Mouse (Mus musculus) myocyte (in vitro differentiated cells): ENCODE measurements around the gene Gm10570. TPM values are rescaled to one million over a fixed set of nuclear protein-coding genes. Genes with fewer than 3 reads are reported as not detected.

Source experiments
- H3K27me3 ChIP-seq: one replicate; pipeline ENCODE4 v1.6.1; 2011; ENCODE audit not compliant: control insufficient read depth, insufficient read depth, insufficient read length
- H3K36me3 ChIP-seq: one replicate; pipeline ENCODE4 v1.6.1; 2011; ENCODE audit not compliant: control insufficient read depth, insufficient read depth
- H3K4me2 ChIP-seq: one replicate; pipeline ENCODE4 v1.6.1; 2011; ENCODE audit warnings: low read depth, control low read depth
- H3K4me3 ChIP-seq: one replicate; pipeline ENCODE4 v1.5.1; 2011; ENCODE audit warnings: mild to moderate bottlenecking, control low read depth, moderate library complexity
- H3K79me2 ChIP-seq: one replicate; pipeline ENCODE4 v1.6.1; 2011; ENCODE audit not compliant: control insufficient read depth, insufficient read depth
- H3ac ChIP-seq: one replicate; pipeline ENCODE4 v1.6.1; 2011; ENCODE audit not compliant: control insufficient read depth, insufficient read length
- CEBPB ChIP-seq: IDR thresholded peaks from 2 replicates; pipeline ENCODE4 v1.6.1; 2011; ENCODE audit warnings: mild to moderate bottlenecking, moderate library complexity; ENCODE audit not compliant: poor library complexity, insufficient read depth, severe bottlenecking
- E2F4 ChIP-seq: IDR thresholded peaks from one replicate; pipeline ENCODE4 v1.6.1; 2011; ENCODE audit warnings: mild to moderate bottlenecking, control low read depth, moderate library complexity; ENCODE audit not compliant: insufficient read depth
- MAX ChIP-seq: IDR thresholded peaks from one replicate; pipeline ENCODE4 v1.6.1; 2011; ENCODE audit warnings: low read depth, mild to moderate bottlenecking, control low read depth
- MYOD1 ChIP-seq, 3 experiments: IDR thresholded peaks; one replicate each; pipeline ENCODE4 v1.6.1; 2011; ENCODE audit warnings: control low read depth in 2 of 3, low read depth in 2 of 3, mild to moderate bottlenecking in 2 of 3, moderate library complexity in 1 of 3; ENCODE audit not compliant: insufficient read length in 2 of 3, control insufficient read depth in 1 of 3
- MYOG ChIP-seq, 3 experiments: IDR thresholded peaks; one replicate each; pipeline ENCODE4 v1.6.1; 2011; ENCODE audit warnings: control low read depth in 2 of 3, low read depth in 2 of 3, mild to moderate bottlenecking in 2 of 3; ENCODE audit not compliant: insufficient read length in 2 of 3, control insufficient read depth in 1 of 3, insufficient read depth in 1 of 3
- POLR2A ChIP-seq: IDR thresholded peaks from one replicate; pipeline ENCODE4 v1.6.1; 2011; ENCODE audit warnings: low read depth, mild to moderate bottlenecking, control low read depth, moderate library complexity; ENCODE audit not compliant: insufficient read length
- POLR2AphosphoS2 ChIP-seq: IDR thresholded peaks from one replicate; pipeline ENCODE4 v1.6.1; 2011; ENCODE audit warnings: low read depth, control low read depth; ENCODE audit not compliant: insufficient read length
- REST ChIP-seq: IDR thresholded peaks from one replicate; pipeline ENCODE4 v1.6.1; 2011; ENCODE audit warnings: mild to moderate bottlenecking, control low read depth, moderate library complexity; ENCODE audit not compliant: insufficient read depth, insufficient read length
- SRF ChIP-seq: IDR thresholded peaks from one replicate; pipeline ENCODE4 v1.6.1; 2011; ENCODE audit warnings: low read depth; ENCODE audit not compliant: control insufficient read depth, insufficient read length
- TCF12 ChIP-seq: IDR thresholded peaks from one replicate; pipeline ENCODE4 v1.6.1; 2011; ENCODE audit warnings: mild to moderate bottlenecking, control low read depth; ENCODE audit not compliant: poor library complexity, insufficient read depth, severe bottlenecking
- TCF3 ChIP-seq: IDR thresholded peaks from one replicate; pipeline ENCODE4 v1.6.1; 2011; ENCODE audit warnings: low read depth, control low read depth; ENCODE audit not compliant: insufficient read length
- USF1 ChIP-seq: IDR thresholded peaks from one replicate; pipeline ENCODE4 v1.6.1; 2011; ENCODE audit warnings: low read depth, mild to moderate bottlenecking, control low read depth, moderate library complexity
- polyA plus RNA-seq: library from polyadenylated mRNA; unstranded; fragments of >200 nt; fragmentation: generic; extraction: Trizol; gene quantifications from one replicate; pipeline ENCODE4 v1.2.1, GENCODE M21; 2012; ENCODE audit warnings: missing spikeins

Gene Gm10570
- polyA plus RNA-seq, 1 experiment = 0.24 TPM

GRCm38 (mm10) chr4:130323607-130324006 lies 15.1 kb upstream of the Gm10570 start:
- H3K79me2 ChIP-seq = no peaks in the 10 kb centered on the region
- TF ChIP-seq USF1 (no peak), REST (no peak), CEBPB (no peak), MYOG (IDR thresholded peaks at IDR 0.05; ENCODE audit: control insufficient read depth in 1 of 3, insufficient read depth in 1 of 3, insufficient read length in 2 of 3, low read depth in 2 of 3) (no peak), POLR2AphosphoS2 (no peak), SRF (no peak), MAX (no peak), MYOD1 (IDR thresholded peaks at IDR 0.05; ENCODE audit: control insufficient read depth in 1 of 3, insufficient read length in 2 of 3, low read depth in 2 of 3) (no peak), TCF3 (no peak), E2F4 (no peak), TCF12 (no peak), POLR2A (no peak)
- no peaks in the 10 kb centered on the region for H3K36me3 ChIP-seq
- H3K4me2 ChIP-seq = no peak overlapping the region
- no peak overlapping the region for H3K4me3 ChIP-seq
- H3ac ChIP-seq = no peak overlapping the region
- H3K27me3 ChIP-seq = no peaks in the 10 kb centered on the region

DNA sequence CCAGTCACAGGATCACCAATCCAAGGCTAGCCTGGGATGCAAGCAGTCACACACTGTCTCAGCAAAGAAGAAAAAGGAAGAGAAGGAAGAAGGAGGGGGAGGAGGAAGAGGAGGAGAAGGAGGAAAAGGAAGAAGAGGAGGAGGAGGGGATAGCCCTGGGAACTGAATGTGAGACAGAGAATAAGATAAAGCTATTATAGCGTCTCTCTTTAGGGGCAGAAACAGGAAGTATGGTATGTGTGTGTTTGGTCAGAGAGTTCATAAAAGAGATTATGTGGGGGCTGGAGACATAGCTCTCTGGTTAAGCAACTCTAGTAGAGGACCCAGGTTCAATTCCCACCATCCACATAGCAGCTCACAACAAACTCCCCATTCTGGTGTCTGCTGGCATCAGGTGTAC lies 14.7 kb upstream of the Gm10570 start:
- Histone ChIP-seq H3K4me2 (no peak overlapping the region), H3K79me2 (no peaks in the 10 kb centered on the region), H3K27me3 (no peaks in the 10 kb centered on the region), H3K4me3 (no peak overlapping the region), H3K36me3 (no peaks in the 10 kb centered on the region), H3ac (no peak overlapping the region)
- TF ChIP-seq CEBPB = no peak
- TF ChIP-seq REST = no peak
- no peak for TF ChIP-seq TCF12
- TF ChIP-seq TCF3 = no peak

DNA sequence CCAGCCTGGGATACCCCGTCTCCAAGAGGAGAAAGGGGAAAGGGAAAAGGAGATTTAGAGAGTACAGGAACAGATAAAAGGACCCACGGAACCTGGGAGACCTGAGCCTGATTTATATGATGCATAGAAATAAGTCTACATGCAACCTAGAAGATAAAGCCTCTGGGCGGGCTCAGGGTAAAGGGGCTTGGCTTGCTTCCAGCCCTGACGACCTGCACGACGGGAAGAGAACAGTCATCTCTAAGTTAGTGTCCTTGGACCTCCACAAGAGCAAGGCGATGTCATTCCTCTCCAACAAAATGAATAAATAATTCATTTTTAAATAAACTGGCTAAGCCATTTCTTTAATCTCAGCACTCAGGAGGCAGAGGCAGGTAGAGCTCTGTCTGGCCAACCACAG lies 14.1 kb upstream of the Gm10570 start:
- Histone ChIP-seq H3ac (no peak overlapping the region), H3K79me2 (no peaks in the 10 kb centered on the region), H3K27me3 (no peaks in the 10 kb centered on the region), H3K4me2 (no peak overlapping the region), H3K4me3 (no peak overlapping the region), H3K36me3 (no peaks in the 10 kb centered on the region)
- TF ChIP-seq USF1 = no peak
- TF ChIP-seq MAX = no peak
- no peak for TF ChIP-seq POLR2A
- no peak for TF ChIP-seq TCF3
- no peak for TF ChIP-seq POLR2AphosphoS2
- no peak for TF ChIP-seq SRF
- TF ChIP-seq MYOG (IDR thresholded peaks at IDR 0.05; ENCODE audit: control insufficient read depth in 1 of 3, insufficient read depth in 1 of 3, insufficient read length in 2 of 3, low read depth in 2 of 3) = no peak
- no peak for TF ChIP-seq E2F4

DNA sequence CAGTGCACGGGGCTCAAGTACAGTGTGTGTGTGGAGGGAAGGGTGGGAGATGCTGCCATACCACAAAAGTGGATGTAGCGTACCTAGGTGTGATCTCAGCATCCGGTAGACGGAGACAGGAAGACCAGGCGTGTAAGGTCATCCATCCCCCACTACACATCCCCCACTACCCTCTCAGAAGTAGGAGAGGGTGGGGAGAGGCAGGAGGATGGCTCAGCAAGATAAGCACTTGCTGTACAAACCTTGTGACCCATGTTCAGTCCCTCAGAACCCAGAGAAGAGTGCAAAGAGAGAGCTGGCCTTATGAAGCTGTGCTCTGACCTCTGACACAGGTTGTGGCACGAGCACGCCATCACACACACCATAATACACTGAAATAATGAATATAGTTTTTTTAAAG lies 13.2 kb upstream of the Gm10570 start:
- Histone ChIP-seq H3K4me3 (no peak overlapping the region), H3K36me3 (no peaks in the 10 kb centered on the region), H3K79me2 (no peaks in the 10 kb centered on the region), H3K4me2 (no peak overlapping the region), H3ac (no peak overlapping the region), H3K27me3 (no peaks in the 10 kb centered on the region)
- no peak for TF ChIP-seq SRF

DNA sequence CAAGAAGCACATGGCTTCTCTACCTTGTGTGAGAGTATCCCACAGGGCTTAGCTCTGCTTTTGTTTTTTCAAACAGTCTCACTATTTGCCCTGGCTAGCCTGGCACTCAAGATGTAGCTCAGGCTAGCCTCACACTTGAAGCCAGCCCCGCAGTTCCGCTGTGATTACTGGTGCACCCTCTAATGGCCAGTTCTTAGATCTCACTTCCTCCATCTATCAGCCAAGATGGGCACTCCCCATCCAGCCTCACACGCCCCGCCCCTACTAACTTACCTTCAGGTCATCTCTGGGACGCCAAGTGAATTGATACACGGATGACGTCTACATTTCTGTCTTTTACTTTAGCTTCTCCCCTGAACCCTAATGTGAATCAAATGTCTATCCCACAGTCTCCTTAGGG lies 11.1 kb upstream of the Gm10570 start:
- Histone ChIP-seq H3K79me2 (no peaks in the 10 kb centered on the region), H3K36me3 (peaks cover 3% of the 10 kb centered on the region), H3K4me3 (no peak overlapping the region), H3ac (no peak overlapping the region), H3K27me3 (no peaks in the 10 kb centered on the region), H3K4me2 (no peak overlapping the region)
- TF ChIP-seq MAX (no peak), TCF3 (no peak), MYOD1 (IDR thresholded peaks at IDR 0.05; ENCODE audit: control insufficient read depth in 1 of 3, insufficient read length in 2 of 3, low read depth in 2 of 3) (no peak), E2F4 (no peak), POLR2A (no peak), USF1 (no peak), SRF (no peak), CEBPB (no peak), POLR2AphosphoS2 (no peak), TCF12 (no peak), REST (no peak), MYOG (IDR thresholded peaks at IDR 0.05; ENCODE audit: control insufficient read depth in 1 of 3, insufficient read depth in 1 of 3, insufficient read length in 2 of 3, low read depth in 2 of 3) (no peak)

DNA sequence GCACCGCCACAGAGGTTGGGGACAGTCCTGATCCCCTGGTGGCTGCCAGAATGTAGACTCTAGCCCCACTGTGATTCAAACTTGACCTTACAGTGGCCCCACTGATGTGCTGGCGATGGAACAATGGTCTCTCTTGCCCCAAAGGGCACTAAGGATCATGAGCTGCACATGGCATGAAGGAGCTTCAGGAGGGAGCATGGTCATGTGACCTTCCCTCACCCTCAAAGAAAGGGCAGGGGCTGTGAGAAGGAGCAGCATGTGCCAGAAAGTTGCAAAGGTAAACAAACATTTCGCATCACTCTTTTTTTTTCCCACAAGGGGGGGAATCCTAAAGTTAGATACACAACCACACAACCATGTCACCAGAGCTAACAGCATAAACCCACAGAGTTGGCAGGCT lies 9.6 kb upstream of the Gm10570 start:
- Histone ChIP-seq H3K4me3 (no peak overlapping the region), H3ac (no peak overlapping the region), H3K4me2 (no peak overlapping the region), H3K27me3 (no peaks in the 10 kb centered on the region), H3K79me2 (no peaks in the 10 kb centered on the region), H3K36me3 (peaks cover 3% of the 10 kb centered on the region)
- no peak for TF ChIP-seq TCF3
